Mouse (Mus musculus) heart, adult 2 months (tissue): ENCODE measurements around the gene Tarbp1. TPM values are rescaled to one million over a fixed set of nuclear protein-coding genes. Genes with fewer than 3 reads are reported as not detected.
A peak's percentile ranks its signal among the peaks of the same experiment; 100 is the strongest.

Experiments
- DNase-seq, 2 experiments: peaks; one replicate each; pipeline ENCODE4 v3.0.0; 2021
- H3K27ac ChIP-seq: fragments of 200-600 bp; 2 replicates; pipeline ENCODE4 v1.8.1; 2022
- H3K27me3 ChIP-seq: fragments of 200-500 bp; 2 replicates; pipeline ENCODE4 v1.6.1; 2012; ENCODE audit warnings: mild to moderate bottlenecking, low read length, inconsistent platforms, mixed read lengths; ENCODE audit not compliant: control insufficient read depth, insufficient read depth
- H3K36me3 ChIP-seq: fragments of 200-500 bp; 2 replicates; pipeline ENCODE4 v1.6.1; 2012; ENCODE audit warnings: low read length, inconsistent platforms; ENCODE audit not compliant: control insufficient read depth, insufficient read depth
- H3K4me1 ChIP-seq: fragments of 200-500 bp; 2 replicates; pipeline ENCODE4 v1.6.1; 2011; ENCODE audit warnings: low read length; ENCODE audit not compliant: control insufficient read depth, insufficient read depth
- H3K4me3 ChIP-seq: fragments of 200-600 bp; 2 replicates; pipeline ENCODE4 v1.8.1; 2022
- H3K79me2 ChIP-seq: fragments of 200-500 bp; replicated peaks from 2 replicates; pipeline ENCODE4 v1.6.1; 2012; ENCODE audit warnings: mild to moderate bottlenecking, inconsistent platforms, low read length, moderate library complexity, mixed read lengths; ENCODE audit not compliant: control insufficient read depth, insufficient read depth
- H3K9ac ChIP-seq: fragments of 200-500 bp; 2 replicates; pipeline ENCODE4 v1.6.1; 2012; ENCODE audit warnings: low read depth, mild to moderate bottlenecking, control low read depth, inconsistent platforms, low read length, mixed read lengths
- CTCF ChIP-seq: fragments of 200-600 bp; IDR thresholded peaks from 2 replicates; pipeline ENCODE4 v1.8.1; 2022; ENCODE audit warnings: antibody characterized with exemption, mild to moderate bottlenecking, moderate library complexity
- EP300 ChIP-seq: fragments of 200-500 bp; IDR thresholded peaks from 2 replicates; pipeline ENCODE4 v1.6.1; 2011; ENCODE audit warnings: low read depth, low read length, control low read depth; ENCODE audit not compliant: insufficient read depth
- POLR2A ChIP-seq: fragments of 200-500 bp; IDR thresholded peaks from 2 replicates; pipeline ENCODE4 v1.6.1; 2011; ENCODE audit warnings: mild to moderate bottlenecking, low read depth, low read length, control low read depth; ENCODE audit not compliant: insufficient read depth
- WGBS: fragments of 180-500 bp; shearing (Covaris S2); methylation state at CpG from one replicate; pipeline ENCODE4 v1.1.7; 2018; 5-methylcytosine and 5-hydroxymethylcytosine counted together
- intact Hi-C: fragments of 180-260 bp; cut with DNase I; formaldehyde crosslinking; loops from one replicate; pipeline ENCODE4 v1.15.1; 2025
- polyA plus RNA-seq: library from polyadenylated mRNA; depleted of rRNA; stranded (reverse); fragments of >200 nt; gene quantifications from 2 replicates; pipeline ENCODE4 v1.2.3, GENCODE M21; 2012
- total RNA-seq, 2 experiments: library from RNA; stranded (reverse); gene quantifications; 2 replicates each; pipeline ENCODE4 v1.2.3; 2021

Gene Tarbp1
- total and polyA plus RNA-seq, 3 experiments, result 2.5 to 4.0 (median 3.9) TPM

DNA sequence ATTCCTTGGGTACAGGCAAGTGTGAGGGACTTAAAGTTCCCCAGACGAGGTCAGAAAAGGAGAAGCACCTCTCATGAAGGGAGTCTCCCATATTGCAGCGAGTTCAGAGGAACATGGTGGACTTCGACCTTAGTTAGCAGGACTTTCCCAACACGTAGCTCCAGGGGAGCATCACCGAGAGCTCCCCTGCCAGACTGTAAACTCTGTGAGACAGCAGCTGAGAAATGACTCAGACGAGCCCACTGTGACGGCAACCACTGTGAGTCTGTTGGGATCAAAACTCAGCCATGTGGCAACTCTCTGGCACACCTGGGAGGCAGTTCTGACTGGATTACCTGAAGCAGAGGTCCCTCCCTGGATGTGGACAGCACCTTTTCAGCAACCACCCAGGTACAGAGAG is 10.8 kb downstream of the Tarbp1 start:
- Histone ChIP-seq H3K36me3 (no peaks in the 10 kb centered on the region), H3K4me1 (no peaks in the 10 kb centered on the region), H3K79me2 (peaks cover 2% of the 10 kb centered on the region; the same call in 1 of the 2 replicates), H3K9ac (no peak overlapping the region), H3K4me3 (no peak overlapping the region), H3K27ac (no peak overlapping the region), H3K27me3 (no peaks in the 10 kb centered on the region)
- WGBS, result 89% methylated on average over 7 of the region's 7 CpGs
- intact Hi-C loops, result no loop called here
- no peak for TF ChIP-seq CTCF
- no peak for TF ChIP-seq EP300
- no peak for TF ChIP-seq POLR2A
- DNase-seq, result no peak

DNA sequence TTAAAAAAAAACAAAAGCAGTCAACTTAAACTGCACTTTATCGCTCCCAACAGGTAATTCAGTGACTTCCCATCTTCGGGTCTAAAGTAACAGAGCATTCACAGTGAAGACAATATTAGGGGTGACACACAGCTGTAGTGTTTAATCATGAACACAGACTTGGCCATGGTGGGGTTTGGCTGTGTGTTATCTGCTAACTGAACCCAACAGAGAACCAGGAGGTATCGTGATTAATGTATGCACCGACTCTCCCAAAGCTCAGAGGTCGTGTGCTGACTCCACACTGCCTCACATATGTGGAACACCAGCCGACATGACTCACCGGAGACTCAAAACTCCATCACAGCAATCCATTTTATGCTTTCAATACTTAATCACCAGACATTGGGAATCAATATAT is 13.1 kb downstream of the Tarbp1 start:
- intact Hi-C loops, result no loop called here
- WGBS, result 77% methylated on average over 7 of the region's 7 CpGs

DNA sequence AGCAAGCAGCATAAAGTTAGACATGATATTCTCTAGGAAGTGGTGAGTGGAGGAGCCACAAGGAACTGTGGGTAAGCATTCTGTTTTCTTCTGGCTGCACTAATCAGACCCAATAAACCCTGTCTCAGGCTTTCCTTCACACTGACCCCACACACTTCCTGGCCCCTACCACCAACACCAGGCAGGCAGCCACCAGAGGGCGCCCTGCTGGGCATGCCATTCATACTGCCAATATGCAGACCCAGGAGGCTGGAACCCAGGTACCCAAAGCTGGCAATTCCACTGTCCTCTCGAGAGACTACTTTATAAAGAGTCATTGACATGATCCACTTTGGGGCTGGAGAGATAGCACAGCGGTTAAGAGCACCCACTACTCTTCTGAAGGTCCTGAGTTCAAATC is 14.6 kb downstream of the Tarbp1 start:
- Histone ChIP-seq H3K27ac (no peak overlapping the region), H3K27me3 (no peaks in the 10 kb centered on the region), H3K4me1 (no peaks in the 10 kb centered on the region), H3K79me2 (peaks cover 2% of the 10 kb centered on the region; the same call in 1 of the 2 replicates), H3K36me3 (no peaks in the 10 kb centered on the region), H3K4me3 (no peak overlapping the region), H3K9ac (no peak overlapping the region)
- TF ChIP-seq EP300 (no peak), CTCF (peak; percentile 72), POLR2A (no peak)
- intact Hi-C loops, result no loop called here
- WGBS, result 58% methylated on average over 3 of the region's 3 CpGs
- DNase-seq, result peak; percentile 48 to 69

More for the DNA sequence above, 13.1 kb downstream of the Tarbp1 start:
- Histone ChIP-seq H3K27me3 (no peaks in the 10 kb centered on the region), H3K4me3 (no peak overlapping the region), H3K9ac (no peak overlapping the region), H3K27ac (no peak overlapping the region), H3K4me1 (no peaks in the 10 kb centered on the region), H3K36me3 (no peaks in the 10 kb centered on the region), H3K79me2 (peaks cover 2% of the 10 kb centered on the region; the same call in 1 of the 2 replicates)
- no peak for DNase-seq
- no peak for TF ChIP-seq EP300
- TF ChIP-seq POLR2A, result no peak
- no peak for TF ChIP-seq CTCF

DNA sequence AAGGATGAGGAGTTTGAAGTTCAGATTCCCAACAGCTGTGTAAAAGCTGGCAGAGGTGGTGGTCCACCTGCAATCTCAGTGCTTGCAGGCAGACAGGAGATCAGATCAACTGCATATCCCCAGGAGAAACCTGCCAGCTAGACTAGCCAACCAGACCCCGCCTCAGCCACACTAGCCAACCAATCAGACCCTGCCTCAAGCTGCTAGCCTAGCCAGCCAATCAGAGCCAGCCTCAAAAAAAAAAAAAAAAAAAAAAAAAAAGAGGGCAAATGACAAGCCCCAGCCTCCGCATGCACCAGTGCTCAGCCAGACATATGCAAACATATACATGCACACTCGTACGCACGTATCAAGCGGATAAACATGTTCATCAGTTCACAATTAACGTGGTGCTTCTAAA is 19.5 kb downstream of the Tarbp1 start:
- Histone ChIP-seq H3K27me3 (no peaks in the 10 kb centered on the region), H3K36me3 (no peaks in the 10 kb centered on the region), H3K79me2 (no peaks in the 10 kb centered on the region), H3K9ac (no peak overlapping the region), H3K4me1 (no peaks in the 10 kb centered on the region), H3K27ac (no peak overlapping the region), H3K4me3 (no peak overlapping the region)
- TF ChIP-seq EP300 (no peak), POLR2A (no peak), CTCF (no peak)
- DNase-seq, result no peak
- 93% methylated on average over 7 of the region's 7 CpGs for WGBS
- intact Hi-C loops, result no loop called here

DNA sequence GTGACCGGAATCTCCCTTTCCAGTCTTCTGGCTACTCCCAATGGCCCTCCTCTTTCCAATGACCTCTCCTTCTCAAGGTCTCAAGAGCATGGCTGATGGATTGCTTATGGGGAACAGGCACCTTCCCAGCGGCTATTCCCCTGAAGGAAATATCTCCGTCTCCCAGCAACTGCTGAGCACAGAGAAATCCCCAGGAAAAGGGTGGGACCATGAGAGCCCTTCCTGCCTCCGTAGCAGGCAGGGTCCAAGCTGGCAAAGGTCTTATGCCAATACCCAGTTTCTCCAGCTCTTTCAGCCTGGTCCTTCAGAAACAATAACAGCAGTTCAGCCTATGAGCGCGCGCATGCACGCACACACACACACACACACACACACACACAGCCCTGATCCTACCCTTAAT is 23.7 kb downstream of the Tarbp1 start:
- Histone ChIP-seq H3K36me3 (no peaks in the 10 kb centered on the region), H3K79me2 (no peaks in the 10 kb centered on the region), H3K4me3 (no peak overlapping the region), H3K27me3 (no peaks in the 10 kb centered on the region), H3K27ac (no peak overlapping the region), H3K9ac (no peak overlapping the region), H3K4me1 (no peaks in the 10 kb centered on the region)
- WGBS, result 72% methylated on average over 8 of the region's 8 CpGs
- DNase-seq, result no peak
- TF ChIP-seq POLR2A (no peak), EP300 (no peak), CTCF (no peak)
- intact Hi-C loops, result no loop called here

DNA sequence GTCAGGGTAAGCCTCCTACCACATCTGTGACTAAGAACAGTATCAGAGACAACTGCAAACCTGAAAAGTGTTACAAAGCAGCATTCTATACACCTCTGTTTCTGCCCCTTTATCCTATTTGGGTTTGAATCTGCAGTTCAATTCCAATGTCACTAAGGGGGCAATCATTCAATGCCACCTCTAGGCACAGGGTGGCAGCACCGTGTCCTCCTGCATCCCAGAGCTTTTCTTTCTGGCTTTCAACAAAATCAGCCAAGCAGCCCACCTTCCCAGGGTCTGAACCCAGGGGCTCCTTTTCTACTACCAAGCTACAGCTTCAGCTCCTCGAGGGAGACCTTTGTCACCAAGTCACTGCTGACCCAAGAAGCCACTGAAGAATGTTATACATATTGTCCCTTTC is 35.9 kb downstream of the Tarbp1 start:
- Histone ChIP-seq H3K4me3 (no peak overlapping the region), H3K27ac (no peak overlapping the region), H3K4me1 (no peaks in the 10 kb centered on the region), H3K79me2 (no peaks in the 10 kb centered on the region), H3K36me3 (no peaks in the 10 kb centered on the region), H3K9ac (no peak overlapping the region), H3K27me3 (no peaks in the 10 kb centered on the region)
- intact Hi-C loops, result no loop called here
- 65% methylated on average over 2 of the region's 2 CpGs for WGBS
- no peak for DNase-seq
- TF ChIP-seq CTCF (peak; percentile 46), EP300 (no peak), POLR2A (no peak)

DNA sequence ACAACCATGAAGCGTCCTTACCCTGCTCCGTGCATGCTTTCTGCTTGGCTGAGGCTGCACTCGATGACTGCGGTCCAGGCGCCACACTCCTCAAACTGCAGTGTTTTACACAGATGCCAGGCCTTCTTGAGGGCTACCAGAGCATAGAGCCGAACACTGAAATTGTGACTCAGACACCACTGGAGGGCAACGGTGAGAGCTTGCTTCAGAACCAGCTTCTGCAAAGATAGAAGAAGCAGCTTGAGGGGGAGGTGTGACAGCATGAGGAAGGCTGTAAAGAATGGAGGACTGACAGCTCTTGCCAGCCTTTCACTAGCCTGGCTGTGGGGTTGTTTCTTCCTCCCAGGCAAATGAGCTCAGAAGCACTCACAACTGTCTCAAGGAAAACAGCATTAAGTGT is 41.0 kb downstream of the Tarbp1 start:
- H3K36me3 ChIP-seq, result no peaks in the 10 kb centered on the region

More for the DNA sequence above, 41.0 kb downstream of the Tarbp1 start:
- TF ChIP-seq POLR2A, result no peak
- no peak for TF ChIP-seq EP300
- TF ChIP-seq CTCF, result no peak
- Histone ChIP-seq H3K27ac (no peak overlapping the region), H3K4me3 (no peak overlapping the region), H3K9ac (no peak overlapping the region), H3K27me3 (no peaks in the 10 kb centered on the region), H3K4me1 (no peaks in the 10 kb centered on the region), H3K79me2 (no peaks in the 10 kb centered on the region)
- no peak for DNase-seq
- 77% methylated on average over 7 of the region's 7 CpGs for WGBS
- intact Hi-C loops, result no loop called here
